In the genomic region with DNA sequence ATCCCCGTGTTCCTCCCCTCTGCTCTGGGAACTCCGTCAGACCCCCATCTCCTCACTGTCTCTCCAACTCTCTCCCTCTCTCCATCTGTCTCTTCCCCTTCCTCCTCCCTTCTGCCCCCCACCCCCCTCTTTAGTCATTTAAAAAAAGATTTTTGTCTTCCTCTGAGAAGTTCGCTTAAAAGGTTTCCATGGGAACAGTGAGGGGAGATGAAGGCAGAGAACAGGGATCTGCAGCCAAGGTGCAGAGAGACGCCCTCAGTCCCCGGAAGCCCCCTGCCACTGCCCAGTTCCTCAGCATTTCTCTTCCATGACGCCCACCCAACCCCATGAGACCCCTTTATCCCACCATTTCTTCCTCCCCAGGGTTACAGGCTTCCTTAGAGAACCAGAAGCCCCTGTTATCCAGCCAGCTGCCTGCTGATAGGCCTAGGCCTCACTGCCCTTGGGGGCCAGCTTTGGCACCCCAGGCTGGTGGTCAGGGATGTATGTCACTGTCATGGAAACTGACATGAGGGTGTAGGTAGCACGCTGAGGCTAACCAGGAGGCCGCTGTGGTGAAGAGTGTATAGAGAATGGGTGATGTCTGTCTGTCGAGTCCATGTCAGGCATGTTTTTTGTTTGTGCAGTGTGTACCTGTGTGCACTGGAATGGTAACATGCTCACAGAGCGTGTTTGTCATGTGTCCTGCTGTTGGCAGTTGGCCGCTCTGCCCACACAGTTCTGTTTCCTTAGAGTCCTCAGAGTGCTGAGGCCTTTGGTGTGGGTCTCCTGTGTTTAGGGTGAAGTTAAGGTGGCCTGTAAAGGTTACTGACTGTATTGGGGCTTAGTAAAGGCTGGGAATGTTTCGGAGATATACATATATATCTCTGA, we compare ENCODE assay signal across 9 mouse cellular contexts. TPM values are rescaled to one million over a fixed set of nuclear protein-coding genes. Genes with fewer than 3 reads are reported as not detected.
DNase-seq lines count a peak whose midpoint lies in the region; ATAC-seq lines count a peak whose summit lies in the region.
"Had no signal": no experiment of that assay in that cellular context is flagged by ENCODE, and none has a peak within 500 bp of the region (broad histone marks: within the 10 kb centered on the region; RNA-seq: fewer than 3 reads in every experiment).

No protein-coding gene starts in this region.

- H3K9ac ChIP-seq in forebrain, embryonic 15.5 days (replicated peaks), result peak overlapping the region; percentile 60
- H3K9ac ChIP-seq in liver, embryonic 16.5 days (ENCODE audit: low read depth, low read length), result no peak overlapping the region

- peak overlapping the region; percentile 84 for H3K4me2 ChIP-seq in forebrain, embryonic 15.5 days (replicated peaks)
- H3K4me2 ChIP-seq in liver, embryonic 16.5 days (ENCODE audit: low read depth, low read length), result peak overlapping the region; percentile 84

- ATAC-seq in forebrain, embryonic 15.5 days (replicated peaks), result no peak
- ATAC-seq in liver, embryonic 16.5 days (ENCODE audit: low read depth), result no peak

- H3K36me3 ChIP-seq in forebrain, embryonic 15.5 days, result no peaks in the 10 kb centered on the region
- no peaks in the 10 kb centered on the region for H3K36me3 ChIP-seq in liver, embryonic 16.5 days (ENCODE audit: control insufficient read depth, insufficient read depth)

- 23% methylated on average over 12 of the region's 12 CpGs for WGBS in forebrain, embryonic 15.5 days
- WGBS in liver, embryonic 16.5 days (ENCODE audit: insufficient replicate concordance), result 69% methylated on average over 12 of the region's 12 CpGs

- H3K27me3 ChIP-seq in forebrain, embryonic 15.5 days, result no peaks in the 10 kb centered on the region
- H3K27me3 ChIP-seq in liver, embryonic 16.5 days (ENCODE audit: control insufficient read depth, insufficient read depth, low read depth, low read length), result peaks cover 18% of the 10 kb centered on the region
- H3K27me3 ChIP-seq: Patski had no signal

- H3K9me3 ChIP-seq in forebrain, embryonic 15.5 days, result no peaks in the 10 kb centered on the region
- H3K9me3 ChIP-seq in liver, embryonic 16.5 days (replicated peaks; ENCODE audit: control insufficient read depth, low read length), result no peaks in the 10 kb centered on the region

- peaks cover 91% of the 10 kb centered on the region for H3K4me1 ChIP-seq in forebrain, embryonic 15.5 days
- H3K4me1 ChIP-seq in liver, embryonic 16.5 days (ENCODE audit: control insufficient read depth, low read depth, low read length), result peaks cover 44% of the 10 kb centered on the region

- peak; percentile 15 for DNase-seq in kidney, adult 11 months
- DNase-seq in kidney, postnatal 36 days, result no peak
- DNase-seq in brain, adult 2 months (ENCODE audit: low read depth, low spot score), result peak; percentile 80
- DNase-seq in adrenal gland, adult 18-20 months (ENCODE audit: low spot score in 2 of 2), result no peak
- no peak for DNase-seq in thymus, postnatal 0 days (ENCODE audit: low spot score)
- DNase-seq in layer of hippocampus, adult 11-12 months (ENCODE audit: low spot score), result no peak

- peak overlapping the region; percentile 44 for H3K4me3 ChIP-seq in forebrain, embryonic 15.5 days
- peak overlapping the region; percentile 59; the same call in 1 of the 2 replicates for H3K4me3 ChIP-seq in liver, embryonic 16.5 days (ENCODE audit: low read depth, low read length)

- H3K27ac ChIP-seq in forebrain, embryonic 15.5 days (replicated peaks), result peak overlapping the region; percentile 91
- H3K27ac ChIP-seq in liver, embryonic 16.5 days (ENCODE audit: low read length), result no peak overlapping the region

RNA-seq across cellular contexts. Expression of a gene that starts 6.4 kb away (rescaled TPM):
- polyA plus RNA-seq in forebrain, embryonic 15.5 days (2015; fragmentation: Nextera tagmentation; extraction: Ambion mirVana), result 6.5 and 7.3 TPM in 2 replicates
- 0.21 and 0.33 TPM in 2 replicates for polyA plus RNA-seq in liver, embryonic 16.5 days (2015; fragmentation: Nextera tagmentation; extraction: Ambion mirVana)
- total RNA-seq in adrenal gland, adult 18-20 months (2021), result 10 to 100 TPM; 16.6 to 19.1 TPM
- polyA plus RNA-seq in thymus, postnatal 0 days (2015; fragmentation: Nextera tagmentation; extraction: Ambion mirVana), result 0.21 TPM in 2 replicates

RNA-seq across cellular contexts. Expression of a gene that starts 8.1 kb away (rescaled TPM):
- polyA plus RNA-seq in forebrain, embryonic 15.5 days (2015; fragmentation: Nextera tagmentation; extraction: Ambion mirVana), result 144 and 150 TPM in 2 replicates
- polyA plus RNA-seq in liver, embryonic 16.5 days (2015; fragmentation: Nextera tagmentation; extraction: Ambion mirVana), result 73.9 and 80.2 TPM in 2 replicates
- 100 to 1,000 TPM; 129 to 141 TPM for total RNA-seq in adrenal gland, adult 18-20 months (2021)
- 237 and 241 TPM in 2 replicates for polyA plus RNA-seq in thymus, postnatal 0 days (2015; fragmentation: Nextera tagmentation; extraction: Ambion mirVana)

RNA-seq across cellular contexts. Expression of a gene that starts 14.6 kb away (rescaled TPM):
- 17.2 and 18.3 TPM in 2 replicates for polyA plus RNA-seq in forebrain, embryonic 15.5 days (2015; fragmentation: Nextera tagmentation; extraction: Ambion mirVana)
- polyA plus RNA-seq in liver, embryonic 16.5 days (2015; fragmentation: Nextera tagmentation; extraction: Ambion mirVana), result 2.1 and 2.6 TPM in 2 replicates
- total RNA-seq in adrenal gland, adult 18-20 months (2021), result 10 to 100 TPM; 45.4 to 46.7 TPM
- polyA plus RNA-seq in thymus, postnatal 0 days (2015; fragmentation: Nextera tagmentation; extraction: Ambion mirVana), result 8.5 and 9.3 TPM in 2 replicates

RNA-seq across cellular contexts. Expression of a gene that starts 25.5 kb away (rescaled TPM):
- 15.8 and 17.2 TPM in 2 replicates for polyA plus RNA-seq in forebrain, embryonic 15.5 days (2015; fragmentation: Nextera tagmentation; extraction: Ambion mirVana)
- 5.0 and 5.5 TPM in 2 replicates for polyA plus RNA-seq in liver, embryonic 16.5 days (2015; fragmentation: Nextera tagmentation; extraction: Ambion mirVana)
- 1 to 10 TPM; 6.4 to 8.0 TPM for total RNA-seq in adrenal gland, adult 18-20 months (2021)
- polyA plus RNA-seq in thymus, postnatal 0 days (2015; fragmentation: Nextera tagmentation; extraction: Ambion mirVana), result 21.1 and 24.0 TPM in 2 replicates

RNA-seq across cellular contexts. Expression of a gene that starts 30.6 kb away (rescaled TPM):
- 4.3 and 5.5 TPM in 2 replicates for polyA plus RNA-seq in forebrain, embryonic 15.5 days (2015; fragmentation: Nextera tagmentation; extraction: Ambion mirVana)
- 4.6 and 5.3 TPM in 2 replicates for polyA plus RNA-seq in liver, embryonic 16.5 days (2015; fragmentation: Nextera tagmentation; extraction: Ambion mirVana)
- total RNA-seq in adrenal gland, adult 18-20 months (2021), result 1 to 10 TPM; 1.1 to 1.2 TPM
- polyA plus RNA-seq in thymus, postnatal 0 days (2015; fragmentation: Nextera tagmentation; extraction: Ambion mirVana), result 4.2 and 5.8 TPM in 2 replicates

Comparison
In these comparisons a context has a peak if more than half of its experiments do, and no peak if none do; other contexts are left out.
1. DNase-seq: peak in kidney, adult 11 months (single experiment) and brain, adult 2 months (single experiment); none in kidney, postnatal 36 days (0 of 2), adrenal gland, adult 18-20 months (0 of 2), thymus, postnatal 0 days (single experiment) and layer of hippocampus, adult 11-12 months (single experiment).